Mouse (Mus musculus): ENCODE measurements around the gene Nav3. TPM values are rescaled to one million over a fixed set of nuclear protein-coding genes. Genes with fewer than 3 reads are reported as not detected.
A peak's percentile ranks its signal among the peaks of the same experiment; 100 is the strongest.

Nav3 gene
- polyA plus RNA-seq, 1 experiment from 2014 or later, result 10.5 TPM

DNA sequence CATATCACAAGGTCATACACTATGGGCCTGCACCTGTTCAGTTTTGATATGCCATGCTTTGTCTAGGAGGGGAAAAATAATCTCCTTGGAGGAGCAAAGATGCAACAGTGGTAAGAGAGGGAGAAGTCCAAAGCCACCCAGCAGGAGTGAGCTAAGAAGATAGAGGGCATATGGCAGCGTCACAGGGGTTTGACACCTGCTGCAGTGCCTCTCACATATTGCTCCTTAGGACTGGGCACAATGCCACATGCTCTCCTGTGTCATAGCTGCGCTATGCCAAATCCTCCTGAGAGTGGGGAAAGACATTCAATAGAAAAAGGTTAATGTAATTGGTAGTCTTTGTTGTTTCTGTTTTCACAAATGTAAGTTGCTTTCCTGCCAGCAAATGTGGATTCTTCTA lies 714.3 kb downstream of the Nav3 start:
- Histone ChIP-seq H3K4me3 (ENCODE audit: low read depth, low read length) (no peak overlapping the region), H3K36me3 (ENCODE audit: control insufficient read depth, insufficient read depth, low read length) (no peaks in the 10 kb centered on the region), H3K4me2 (ENCODE audit: low read depth) (no peak overlapping the region), H3K4me1 (ENCODE audit: control insufficient read depth, insufficient read depth, low read length) (no peaks in the 10 kb centered on the region), H3K27me3 (ENCODE audit: control insufficient read depth, insufficient read depth, low read length) (no peaks in the 10 kb centered on the region), H3K27ac (ENCODE audit: low read depth, low read length) (no peak overlapping the region), H3K9ac (ENCODE audit: low read length) (no peak overlapping the region), H3K9me3 (ENCODE audit: control insufficient read depth, low read length) (no peaks in the 10 kb centered on the region)
- DNase-seq (ENCODE audit: low spot score) (no peak), ATAC-seq (ENCODE audit: insufficient read depth, low FRiP score, low TSS enrichment) (no peak)
- 76% methylated on average over 2 of the region's 2 CpGs for WGBS

DNA sequence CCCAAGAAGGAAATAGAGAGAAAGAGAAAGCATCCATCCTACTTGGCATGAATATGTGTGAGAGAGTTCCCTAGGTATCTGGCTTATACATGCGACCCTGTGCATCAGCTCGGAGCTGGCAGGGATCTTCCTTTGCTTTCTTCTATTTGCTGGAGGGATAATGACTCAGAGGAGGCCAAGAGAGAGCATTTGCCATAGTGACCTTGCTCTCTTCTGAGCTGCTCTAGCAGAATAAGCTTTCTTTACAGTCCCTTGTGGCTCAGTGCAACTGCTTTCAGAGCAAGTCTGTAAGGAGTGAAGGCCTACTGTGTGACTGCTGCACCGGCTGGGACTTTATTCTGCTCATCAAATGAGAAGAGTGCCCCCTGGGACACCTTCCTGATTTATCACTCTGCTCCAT lies 715.7 kb downstream of the Nav3 start:
- H3K27ac ChIP-seq (ENCODE audit: low read depth, low read length), result no peak overlapping the region
- H3K4me3 ChIP-seq (ENCODE audit: low read depth, low read length), result no peak overlapping the region
- H3K4me2 ChIP-seq (ENCODE audit: low read depth), result no peak overlapping the region
- WGBS, result 61% methylated on average over 3 of the region's 3 CpGs
- H3K36me3 ChIP-seq (ENCODE audit: control insufficient read depth, insufficient read depth, low read length), result no peaks in the 10 kb centered on the region
- DNase-seq (ENCODE audit: low spot score), result no peak
- H3K4me1 ChIP-seq (ENCODE audit: control insufficient read depth, insufficient read depth, low read length), result no peaks in the 10 kb centered on the region
- no peak for ATAC-seq (ENCODE audit: insufficient read depth, low FRiP score, low TSS enrichment)
- H3K9ac ChIP-seq (ENCODE audit: low read length), result no peak overlapping the region
- H3K9me3 ChIP-seq (ENCODE audit: control insufficient read depth, low read length), result no peaks in the 10 kb centered on the region
- no peaks in the 10 kb centered on the region for H3K27me3 ChIP-seq (ENCODE audit: control insufficient read depth, insufficient read depth, low read length)

DNA sequence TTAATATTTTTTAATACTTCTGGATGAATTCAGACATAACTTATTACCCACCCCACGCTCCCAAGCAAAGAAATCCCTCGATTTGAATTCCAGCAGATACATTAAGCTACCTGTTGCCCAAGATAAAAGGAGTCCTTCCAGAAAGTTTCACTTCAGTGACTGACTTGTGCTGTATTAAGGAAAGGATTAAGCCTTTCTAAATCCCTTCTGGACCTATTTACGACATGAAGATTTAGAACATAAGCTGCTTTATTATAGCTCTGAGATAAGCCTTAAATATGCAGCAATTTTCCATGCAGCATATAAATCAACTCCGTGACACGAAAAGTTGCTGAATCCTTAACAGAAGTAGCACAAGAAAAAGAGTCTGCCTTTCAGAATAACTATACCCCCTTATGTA lies 732.4 kb downstream of the Nav3 start:
- Histone ChIP-seq H3K27ac (ENCODE audit: low read depth, low read length) (no peak overlapping the region), H3K9ac (ENCODE audit: low read length) (no peak overlapping the region), H3K36me3 (ENCODE audit: control insufficient read depth, insufficient read depth, low read length) (no peaks in the 10 kb centered on the region), H3K9me3 (ENCODE audit: control insufficient read depth, low read length) (no peaks in the 10 kb centered on the region), H3K27me3 (ENCODE audit: control insufficient read depth, insufficient read depth, low read length) (no peaks in the 10 kb centered on the region), H3K4me3 (ENCODE audit: low read depth, low read length) (no peak overlapping the region), H3K4me1 (ENCODE audit: control insufficient read depth, insufficient read depth, low read length) (no peaks in the 10 kb centered on the region), H3K4me2 (ENCODE audit: low read depth) (no peak overlapping the region)
- no peak for ATAC-seq (ENCODE audit: insufficient read depth, low FRiP score, low TSS enrichment)
- 87% methylated on average over 5 of the region's 5 CpGs for WGBS
- DNase-seq (ENCODE audit: low spot score), result no peak

DNA sequence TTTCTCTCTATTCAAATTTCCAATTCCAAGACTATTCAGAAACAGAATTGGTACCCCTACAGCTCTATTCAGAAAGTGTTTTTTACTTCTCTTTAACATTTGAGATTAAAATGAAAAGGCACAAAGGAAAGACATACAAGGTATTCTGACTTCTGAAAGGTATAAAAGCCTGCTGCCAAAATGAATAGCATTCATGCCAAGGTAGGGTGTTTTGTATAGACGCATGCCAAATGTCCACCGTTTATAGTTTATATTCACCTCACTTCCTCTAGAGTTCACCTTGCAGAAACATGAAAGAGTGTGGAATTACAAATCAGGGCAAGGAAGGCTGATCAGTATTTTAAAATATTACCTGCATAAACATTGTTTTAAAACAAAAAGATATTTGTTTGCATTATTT lies 737.2 kb downstream of the Nav3 start:
- no peak overlapping the region for H3K4me3 ChIP-seq (ENCODE audit: low read depth, low read length)
- WGBS, result 90% methylated on average over 2 of the region's 2 CpGs
- ATAC-seq (ENCODE audit: insufficient read depth, low FRiP score, low TSS enrichment) (no peak), DNase-seq (ENCODE audit: low spot score) (no peak)
- H3K9me3 ChIP-seq (ENCODE audit: control insufficient read depth, low read length), result no peaks in the 10 kb centered on the region
- no peaks in the 10 kb centered on the region for H3K36me3 ChIP-seq (ENCODE audit: control insufficient read depth, insufficient read depth, low read length)
- no peak overlapping the region for H3K27ac ChIP-seq (ENCODE audit: low read depth, low read length)
- no peaks in the 10 kb centered on the region for H3K27me3 ChIP-seq (ENCODE audit: control insufficient read depth, insufficient read depth, low read length)
- H3K9ac ChIP-seq (ENCODE audit: low read length), result no peak overlapping the region
- H3K4me1 ChIP-seq (ENCODE audit: control insufficient read depth, insufficient read depth, low read length), result no peaks in the 10 kb centered on the region
- H3K4me2 ChIP-seq (ENCODE audit: low read depth), result no peak overlapping the region

DNA sequence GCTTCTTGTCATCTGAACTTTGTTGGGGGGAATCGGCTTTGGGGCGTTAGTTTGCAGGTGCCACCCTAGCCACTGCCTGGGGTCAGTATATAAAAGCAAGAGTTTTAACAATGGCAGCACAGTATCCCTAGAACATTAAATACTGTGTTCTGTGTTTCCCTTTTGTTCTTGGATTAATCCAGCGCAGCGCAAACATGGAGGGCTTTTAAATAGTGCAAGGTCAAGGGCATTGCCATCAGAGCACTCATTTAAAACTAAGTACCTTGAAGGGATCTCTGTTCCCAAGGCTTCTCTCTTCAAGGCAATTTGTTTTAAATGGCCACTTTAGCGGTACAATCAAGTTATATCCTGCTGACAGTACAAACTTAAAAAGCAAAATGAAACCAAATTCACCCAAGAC lies 737.6 kb downstream of the Nav3 start:
- Histone ChIP-seq H3K4me1 (ENCODE audit: control insufficient read depth, insufficient read depth, low read length) (no peaks in the 10 kb centered on the region), H3K36me3 (ENCODE audit: control insufficient read depth, insufficient read depth, low read length) (no peaks in the 10 kb centered on the region), H3K4me2 (ENCODE audit: low read depth) (no peak overlapping the region), H3K27ac (ENCODE audit: low read depth, low read length) (no peak overlapping the region), H3K4me3 (ENCODE audit: low read depth, low read length) (no peak overlapping the region), H3K9ac (ENCODE audit: low read length) (no peak overlapping the region), H3K27me3 (ENCODE audit: control insufficient read depth, insufficient read depth, low read length) (no peaks in the 10 kb centered on the region), H3K9me3 (ENCODE audit: control insufficient read depth, low read length) (no peaks in the 10 kb centered on the region)
- 77% methylated on average over 5 of the region's 5 CpGs for WGBS
- no peak for ATAC-seq (ENCODE audit: insufficient read depth, low FRiP score, low TSS enrichment)
- DNase-seq (ENCODE audit: low spot score), result no peak

DNA sequence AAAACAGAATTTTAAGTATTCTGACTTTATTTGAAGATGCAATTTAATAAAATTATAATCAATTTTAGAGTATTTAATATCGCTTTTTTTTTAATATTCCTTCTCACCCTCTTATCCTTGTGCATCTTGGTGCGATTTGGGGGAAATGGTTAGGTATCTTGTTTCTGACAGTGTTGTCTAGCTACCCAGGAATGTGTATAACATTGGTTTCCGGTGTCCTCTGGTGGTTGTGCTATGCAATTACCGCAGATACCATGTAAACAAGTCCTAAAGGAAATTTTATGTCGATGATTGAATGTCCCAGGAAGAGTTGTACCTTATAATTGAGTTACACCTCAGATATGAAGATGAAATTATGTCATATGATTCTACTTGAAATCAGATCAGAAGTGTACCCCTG lies 743.0 kb downstream of the Nav3 start:
- H3K9ac ChIP-seq (ENCODE audit: low read length), result no peak overlapping the region
- H3K4me3 ChIP-seq (ENCODE audit: low read depth, low read length), result no peak overlapping the region
- no peak overlapping the region for H3K27ac ChIP-seq (ENCODE audit: low read depth, low read length)
- no peaks in the 10 kb centered on the region for H3K4me1 ChIP-seq (ENCODE audit: control insufficient read depth, insufficient read depth, low read length)
- DNase-seq (ENCODE audit: low spot score) (peak; percentile 37), ATAC-seq (ENCODE audit: insufficient read depth, low FRiP score, low TSS enrichment) (0 out of 2 replicates have a peak, but pooled peaks have one; percentile 41)
- no peaks in the 10 kb centered on the region for H3K9me3 ChIP-seq (ENCODE audit: control insufficient read depth, low read length)
- no peaks in the 10 kb centered on the region for H3K36me3 ChIP-seq (ENCODE audit: control insufficient read depth, insufficient read depth, low read length)
- WGBS, result 47% methylated on average over 5 of the region's 5 CpGs
- no peaks in the 10 kb centered on the region for H3K27me3 ChIP-seq (ENCODE audit: control insufficient read depth, insufficient read depth, low read length)
- H3K4me2 ChIP-seq (ENCODE audit: low read depth), result no peak overlapping the region

DNA sequence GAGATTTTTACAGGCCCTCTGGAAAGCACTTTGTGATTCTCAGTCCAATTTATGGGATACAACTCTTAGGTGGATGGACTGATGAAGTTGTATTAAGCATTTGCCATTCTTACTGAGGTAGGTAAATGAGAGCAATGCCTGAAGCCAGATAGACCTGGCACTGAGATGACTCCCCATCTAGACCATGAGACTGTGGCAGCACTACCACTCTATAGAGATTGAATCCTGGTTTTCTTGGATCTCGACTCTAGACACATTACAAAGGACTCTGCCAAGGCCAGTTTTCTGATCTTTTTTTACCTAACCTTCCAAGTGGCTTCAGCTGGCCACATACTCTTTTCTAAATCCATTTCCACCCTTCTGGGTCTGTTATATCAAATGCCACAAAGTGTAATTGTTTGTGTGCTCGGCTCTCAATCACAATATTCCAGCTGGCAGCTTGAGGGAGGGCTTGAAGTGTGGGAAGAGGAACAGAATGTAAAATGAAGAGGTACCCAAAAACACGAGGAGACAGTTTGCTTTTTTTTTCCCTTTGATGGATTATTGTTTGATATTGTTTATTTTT lies 756.2 kb downstream of the Nav3 start:
- DNase-seq (ENCODE audit: low spot score), result no peak

DNA sequence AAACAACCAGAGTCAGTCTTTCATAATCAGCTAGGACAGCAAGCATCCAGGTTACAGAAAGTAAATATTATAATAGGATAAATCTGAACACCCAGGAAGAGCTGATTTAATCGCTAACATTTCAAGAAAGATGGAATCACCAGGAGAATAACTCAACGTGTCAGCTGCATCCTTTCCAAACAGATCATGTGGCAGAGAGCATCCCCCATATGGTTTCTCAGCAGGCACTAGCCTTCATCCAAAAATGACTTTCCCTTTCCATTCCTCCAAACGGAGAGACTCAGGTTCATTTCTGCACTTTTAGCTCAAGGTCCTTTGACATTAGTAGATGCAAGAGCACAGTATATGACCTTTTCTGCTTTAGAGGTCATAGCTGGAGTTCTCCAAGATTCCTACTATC lies 765.4 kb downstream of the Nav3 start:
- H3K9ac ChIP-seq (ENCODE audit: low read length), result no peak overlapping the region
- H3K4me1 ChIP-seq (ENCODE audit: control insufficient read depth, insufficient read depth, low read length), result no peaks in the 10 kb centered on the region
- no peaks in the 10 kb centered on the region for H3K27me3 ChIP-seq (ENCODE audit: control insufficient read depth, insufficient read depth, low read length)
- H3K36me3 ChIP-seq (ENCODE audit: control insufficient read depth, insufficient read depth, low read length), result no peaks in the 10 kb centered on the region
- no peak overlapping the region for H3K4me2 ChIP-seq (ENCODE audit: low read depth)
- H3K27ac ChIP-seq (ENCODE audit: low read depth, low read length), result no peak overlapping the region
- no peaks in the 10 kb centered on the region for H3K9me3 ChIP-seq (ENCODE audit: control insufficient read depth, low read length)
- WGBS, result 83% methylated on average over 3 of the region's 3 CpGs
- ATAC-seq (ENCODE audit: insufficient read depth, low FRiP score, low TSS enrichment) (no peak), DNase-seq (ENCODE audit: low spot score) (no peak)
- H3K4me3 ChIP-seq (ENCODE audit: low read depth, low read length), result no peak overlapping the region

More for the DNA sequence above, 756.2 kb downstream of the Nav3 start:
- no peak for ATAC-seq (ENCODE audit: insufficient read depth, low FRiP score, low TSS enrichment)
- WGBS, result 70% methylated on average over 3 of the region's 3 CpGs
- no peaks in the 10 kb centered on the region for H3K27me3 ChIP-seq (ENCODE audit: control insufficient read depth, insufficient read depth, low read length)
- no peaks in the 10 kb centered on the region for H3K4me1 ChIP-seq (ENCODE audit: control insufficient read depth, insufficient read depth, low read length)
- H3K36me3 ChIP-seq (ENCODE audit: control insufficient read depth, insufficient read depth, low read length), result no peaks in the 10 kb centered on the region
- H3K9ac ChIP-seq (ENCODE audit: low read length), result no peak overlapping the region
- no peak overlapping the region for H3K4me2 ChIP-seq (ENCODE audit: low read depth)
- H3K4me3 ChIP-seq (ENCODE audit: low read depth, low read length), result no peak overlapping the region
- no peaks in the 10 kb centered on the region for H3K9me3 ChIP-seq (ENCODE audit: control insufficient read depth, low read length)
- no peak overlapping the region for H3K27ac ChIP-seq (ENCODE audit: low read depth, low read length)

DNA sequence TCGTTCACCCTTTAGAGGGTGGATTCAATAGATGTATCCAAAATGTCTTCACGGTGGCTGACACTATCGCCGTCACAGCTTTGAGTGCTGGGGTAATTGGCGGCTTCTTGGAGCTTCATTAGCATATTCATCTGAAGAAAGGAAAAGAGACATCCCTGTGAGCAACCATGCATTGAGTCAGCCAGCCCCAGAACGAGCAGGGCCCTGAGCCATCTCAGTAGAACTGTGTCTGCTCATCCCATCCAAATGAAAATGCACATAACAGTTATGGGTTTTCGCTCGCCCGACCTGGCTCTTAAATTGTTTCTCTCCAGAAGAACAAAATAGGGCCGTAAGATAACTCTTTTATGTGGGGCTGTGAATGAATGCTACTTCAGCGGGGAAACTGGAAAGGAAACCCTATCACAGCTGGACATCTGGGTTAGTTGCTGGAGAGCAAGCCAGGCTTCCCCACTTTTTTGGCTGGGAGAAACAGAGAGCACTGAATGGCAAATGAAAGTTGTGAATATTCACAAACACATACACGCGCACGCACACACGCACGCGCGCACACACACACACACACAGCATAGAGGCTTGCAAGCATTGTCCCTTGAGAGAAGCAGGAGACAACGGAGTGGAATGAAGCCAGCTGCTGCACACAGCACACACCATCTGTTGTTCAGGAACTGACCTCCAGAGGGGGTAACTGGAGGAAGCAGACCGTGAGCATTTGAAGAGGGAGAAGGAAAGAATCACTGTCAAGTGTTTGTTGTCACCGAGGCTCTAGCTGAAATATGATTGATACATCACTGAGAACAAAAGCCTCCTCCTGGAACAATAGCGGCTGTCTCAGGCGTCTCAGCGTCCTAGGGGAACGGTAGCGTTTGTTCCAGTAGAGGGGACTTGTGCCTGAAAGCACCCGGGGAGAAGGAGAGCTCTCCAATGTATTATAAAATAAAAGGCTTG lies 771.6 kb downstream of the Nav3 start:
- ATAC-seq (ENCODE audit: insufficient read depth, low FRiP score, low TSS enrichment) (peak; percentile 95), DNase-seq (ENCODE audit: low spot score) (peak; percentile 84)
- H3K4me2 ChIP-seq (ENCODE audit: low read depth), result peak overlapping the region; percentile 13; the same call in 1 of the 2 replicates
- no peaks in the 10 kb centered on the region for H3K9me3 ChIP-seq (ENCODE audit: control insufficient read depth, low read length)
- H3K27ac ChIP-seq (ENCODE audit: low read depth, low read length), result peak overlapping the region; percentile 7
- peak overlapping the region; percentile 46; the same call in 1 of the 2 replicates for H3K9ac ChIP-seq (ENCODE audit: low read length)
- 31% methylated on average over 27 of the region's 27 CpGs for WGBS
- no peaks in the 10 kb centered on the region; the same call in none of the 2 replicates for H3K4me1 ChIP-seq (ENCODE audit: control insufficient read depth, insufficient read depth, low read length)
- no peak overlapping the region for H3K4me3 ChIP-seq (ENCODE audit: low read depth, low read length)
- no peaks in the 10 kb centered on the region for H3K36me3 ChIP-seq (ENCODE audit: control insufficient read depth, insufficient read depth, low read length)
- no peaks in the 10 kb centered on the region for H3K27me3 ChIP-seq (ENCODE audit: control insufficient read depth, insufficient read depth, low read length)

Measured in neural tube, embryonic 11.5 days (tissue).